Mouse (Mus musculus): Measurements from ENCODE around the gene Mael.

DNA sequence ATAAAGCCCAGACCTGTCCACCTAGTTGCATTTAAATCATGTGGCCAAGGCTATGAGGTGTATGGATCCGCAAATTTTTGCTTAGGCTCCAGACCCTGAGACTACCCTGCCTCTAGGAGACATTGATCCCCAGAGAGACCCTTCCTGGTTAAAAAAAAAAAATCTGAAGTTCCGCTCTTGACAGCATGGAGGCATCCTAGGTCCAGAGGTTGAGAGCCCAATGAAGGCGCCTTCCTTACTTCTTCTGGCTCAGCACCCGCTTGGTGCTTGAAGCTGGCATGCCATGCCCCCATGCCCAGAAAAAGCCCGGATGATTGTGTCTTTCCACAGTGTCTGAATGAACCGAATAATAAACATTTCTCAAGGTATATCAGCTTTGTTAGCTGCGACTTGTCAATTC is 57.0 kb downstream of the Mael start:
- TF ChIP-seq CTCF (IDR thresholded peaks at IDR 0.05; ENCODE audit: extremely low read depth, insufficient read depth, insufficient read length, insufficient replicate concordance) = no peak
- TF ChIP-seq POLR2A (IDR thresholded peaks at IDR 0.05; ENCODE audit: low read depth, low read length) = no peak
